Comparison of ENCODE assay signal across 25 mouse cellular contexts in genomic region chr12:104847227-104847626, GRCm38 (mm10).
"Had no signal": no experiment of that assay in that cellular context is flagged by ENCODE, and none has a peak within 500 bp of the region (broad histone marks: within the 10 kb centered on the region; RNA-seq: fewer than 3 reads in every experiment).

No protein-coding gene starts in this region.

- H3K27me3 ChIP-seq: kidney, embryonic 15.5 days had no signal

- ATAC-seq: hindbrain, postnatal 0 days; intestine, embryonic 16.5 days; liver, embryonic 12.5 days had no signal

- DNase-seq: gastrocnemius, postnatal 14 days; gastrocnemius, postnatal 36 days; heart, adult 2 months; heart, postnatal 14 days; heart, postnatal 36 days; kidney, adult 11 months; kidney, adult 2 months; kidney, adult 9 months; kidney, postnatal 14 days; kidney, postnatal 36 days; layer of hippocampus, postnatal 36 days; left cerebral cortex, postnatal 4 days had no signal

- H3K9me3 ChIP-seq: heart, embryonic 13.5 days; heart, embryonic 15.5 days; hindbrain, embryonic 13.5 days; hindbrain, embryonic 15.5 days; kidney, embryonic 15.5 days; limb, embryonic 13.5 days; limb, embryonic 15.5 days; liver, embryonic 12.5 days had no signal

- H3K9ac ChIP-seq: heart, embryonic 13.5 days; heart, embryonic 15.5 days; hindbrain, embryonic 13.5 days; hindbrain, embryonic 15.5 days; kidney, embryonic 15.5 days; limb, embryonic 13.5 days; limb, embryonic 15.5 days; liver, embryonic 12.5 days; liver, embryonic 14.5 days had no signal

- H3K4me2 ChIP-seq: heart, embryonic 11.5 days; heart, embryonic 13.5 days; heart, embryonic 15.5 days; hindbrain, embryonic 13.5 days; hindbrain, embryonic 15.5 days; kidney, embryonic 15.5 days; limb, embryonic 13.5 days; limb, embryonic 15.5 days; liver, embryonic 12.5 days had no signal

- H3K4me3 ChIP-seq: heart, adult 2 months; heart, embryonic 13.5 days; heart, embryonic 15.5 days; hindbrain, embryonic 13.5 days; hindbrain, embryonic 15.5 days; kidney, embryonic 15.5 days; limb, embryonic 13.5 days; limb, embryonic 15.5 days; liver, embryonic 12.5 days had no signal

- H3K27ac ChIP-seq: heart, adult 2 months; heart, embryonic 13.5 days; heart, embryonic 15.5 days; hindbrain, embryonic 13.5 days; hindbrain, embryonic 15.5 days; hindbrain, postnatal 0 days; kidney, embryonic 15.5 days; kidney, postnatal 0 days; limb, embryonic 13.5 days; limb, embryonic 15.5 days; liver, embryonic 12.5 days; liver, embryonic 14.5 days had no signal

- H3K36me3 ChIP-seq: heart, embryonic 13.5 days; heart, embryonic 15.5 days; hindbrain, embryonic 13.5 days; hindbrain, embryonic 15.5 days; kidney, embryonic 15.5 days; limb, embryonic 13.5 days; limb, embryonic 15.5 days; liver, embryonic 12.5 days had no signal
